Mouse (Mus musculus): ENCODE measurements around the gene Twf2. TPM values are rescaled to one million over a fixed set of nuclear protein-coding genes. Genes with fewer than 3 reads are reported as not detected.
A peak's percentile ranks its signal among the peaks of the same experiment; 100 is the strongest.

The Twf2 gene
- polyA plus RNA-seq, 1 experiment from 2014 or later: 51.5 TPM

GRCm38 (mm10) chr9:106233953-106234352, 31.0 kb downstream of the Twf2 start:
- no peaks in the 10 kb centered on the region; the same call in 1 of the 2 replicates for H3K4me1 ChIP-seq (replicated peaks)
- H3K4me2 ChIP-seq (replicated peaks): no peak overlapping the region
- no peaks in the 10 kb centered on the region for H3K27me3 ChIP-seq (replicated peaks)
- no peaks in the 10 kb centered on the region for H3K9me3 ChIP-seq
- WGBS: 78% methylated on average over 6 of the region's 6 CpGs
- ATAC-seq: no peak
- H3K9ac ChIP-seq: no peak overlapping the region
- no peak overlapping the region for H3K27ac ChIP-seq
- H3K36me3 ChIP-seq: peaks cover 47% of the 10 kb centered on the region
- H3K4me3 ChIP-seq (replicated peaks): no peak overlapping the region

GRCm38 (mm10) chr9:106235194-106235830, 32.4 kb downstream of the Twf2 start:
- H3K4me1 ChIP-seq (replicated peaks): no peaks in the 10 kb centered on the region; the same call in 1 of the 2 replicates
- H3K27me3 ChIP-seq (replicated peaks): no peaks in the 10 kb centered on the region
- H3K9me3 ChIP-seq: no peaks in the 10 kb centered on the region
- 87% methylated on average over 23 of the region's 23 CpGs for WGBS
- H3K27ac ChIP-seq: no peak overlapping the region
- no peak overlapping the region for H3K4me3 ChIP-seq (replicated peaks)
- H3K36me3 ChIP-seq: peaks cover 52% of the 10 kb centered on the region
- no peak overlapping the region for H3K9ac ChIP-seq
- no peak for ATAC-seq
- no peak overlapping the region for H3K4me2 ChIP-seq (replicated peaks)

DNA sequence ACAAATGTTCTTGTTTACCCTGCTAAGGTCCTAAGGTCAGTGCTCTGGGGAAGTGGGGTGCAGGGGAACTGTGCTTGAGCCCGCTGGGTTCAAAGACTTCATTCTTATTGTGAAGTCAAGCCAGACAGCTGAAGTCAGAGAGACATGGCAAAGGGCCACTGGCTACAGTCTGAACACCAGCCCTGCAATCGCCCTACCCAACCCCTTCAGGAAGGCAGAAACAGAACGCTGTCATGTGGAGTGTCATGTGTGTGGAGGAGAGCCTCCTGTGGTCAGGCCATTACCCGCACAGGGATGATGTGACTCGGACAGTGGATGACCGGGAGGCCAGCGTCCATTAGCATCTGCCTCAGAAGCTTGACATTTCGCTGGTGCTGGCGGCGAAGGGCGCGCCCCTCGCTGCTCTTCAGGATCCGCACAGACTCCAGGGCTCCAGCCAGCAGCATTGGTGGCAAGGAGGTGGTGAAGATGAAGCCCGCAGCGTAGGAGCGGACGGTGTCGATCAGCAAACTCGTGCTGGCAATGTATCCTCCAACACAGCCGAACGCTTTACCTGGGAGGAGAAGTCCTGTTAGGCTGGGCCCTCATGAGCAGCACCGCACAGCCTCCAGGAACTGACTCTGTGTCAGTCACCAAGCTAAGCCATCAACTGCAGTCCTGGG, 33.4 kb downstream of the Twf2 start:
- Histone ChIP-seq H3K9ac (no peak overlapping the region), H3K9me3 (no peaks in the 10 kb centered on the region), H3K4me3 (replicated peaks) (no peak overlapping the region), H3K4me2 (replicated peaks) (no peak overlapping the region), H3K36me3 (peaks cover 59% of the 10 kb centered on the region), H3K4me1 (replicated peaks) (no peaks in the 10 kb centered on the region; the same call in 1 of the 2 replicates), H3K27me3 (replicated peaks) (no peaks in the 10 kb centered on the region), H3K27ac (no peak overlapping the region)
- no peak for ATAC-seq
- 95% methylated on average over 23 of the region's 23 CpGs for WGBS

GRCm38 (mm10) chr9:106236818-106237211, 33.9 kb downstream of the Twf2 start:
- Histone ChIP-seq H3K4me2 (replicated peaks) (no peak overlapping the region), H3K9ac (no peak overlapping the region), H3K4me1 (replicated peaks) (no peaks in the 10 kb centered on the region; the same call in 1 of the 2 replicates), H3K27me3 (replicated peaks) (no peaks in the 10 kb centered on the region), H3K4me3 (replicated peaks) (no peak overlapping the region), H3K9me3 (no peaks in the 10 kb centered on the region), H3K27ac (no peak overlapping the region), H3K36me3 (peaks cover 64% of the 10 kb centered on the region)
- no peak for ATAC-seq
- WGBS: 80% methylated on average over 3 of the region's 3 CpGs

DNA sequence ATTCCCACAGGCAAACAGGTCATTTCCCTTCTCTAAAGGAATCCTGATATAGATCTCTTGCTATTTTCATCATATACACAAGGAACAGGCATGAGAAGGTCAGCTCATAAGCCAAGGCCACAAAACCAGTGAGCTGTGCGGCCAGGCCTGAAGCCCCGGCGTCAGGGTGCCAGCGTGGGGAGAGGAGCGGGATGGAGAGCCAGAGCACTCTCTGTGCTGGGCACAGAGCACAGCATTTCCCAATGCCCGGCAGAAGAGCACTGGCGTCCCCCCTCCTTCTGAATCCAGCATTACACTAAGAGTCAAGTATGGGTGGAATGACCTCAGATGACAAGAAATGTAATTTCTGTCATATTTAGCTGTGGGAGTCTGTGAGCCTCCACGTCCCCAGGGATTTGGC, 34.5 kb downstream of the Twf2 start:
- no peak overlapping the region for H3K4me3 ChIP-seq (replicated peaks)
- no peaks in the 10 kb centered on the region; the same call in 1 of the 2 replicates for H3K4me1 ChIP-seq (replicated peaks)
- no peak for ATAC-seq
- no peaks in the 10 kb centered on the region for H3K9me3 ChIP-seq
- no peaks in the 10 kb centered on the region for H3K27me3 ChIP-seq (replicated peaks)
- WGBS: 87% methylated on average over 8 of the region's 8 CpGs
- no peak overlapping the region for H3K27ac ChIP-seq
- H3K36me3 ChIP-seq: peaks cover 64% of the 10 kb centered on the region
- H3K4me2 ChIP-seq (replicated peaks): no peak overlapping the region
- H3K9ac ChIP-seq: no peak overlapping the region

- Histone ChIP-seq H3K27me3 (replicated peaks) (no peaks in the 10 kb centered on the region), H3K36me3 (peaks cover 59% of the 10 kb centered on the region), H3K4me1 (replicated peaks) (no peaks in the 10 kb centered on the region; the same call in 1 of the 2 replicates), H3K4me2 (replicated peaks) (no peak overlapping the region), H3K9ac (no peak overlapping the region), H3K4me3 (replicated peaks) (no peak overlapping the region), H3K27ac (no peak overlapping the region), H3K9me3 (no peaks in the 10 kb centered on the region)
- WGBS: 96% methylated on average over 10 of the region's 10 CpGs
- ATAC-seq: no peak
Observed at GRCm38 (mm10) chr9:106237878-106238277, 35.0 kb downstream of the Twf2 start.

- WGBS: 89% methylated on average over 10 of the region's 10 CpGs
- H3K27me3 ChIP-seq (replicated peaks): no peaks in the 10 kb centered on the region
- no peaks in the 10 kb centered on the region for H3K9me3 ChIP-seq
- H3K4me1 ChIP-seq (replicated peaks): peaks cover 5% of the 10 kb centered on the region
- H3K9ac ChIP-seq: no peak overlapping the region
- no peak overlapping the region for H3K4me2 ChIP-seq (replicated peaks)
- no peak for ATAC-seq
- H3K4me3 ChIP-seq (replicated peaks): no peak overlapping the region
- H3K36me3 ChIP-seq: peaks cover 34% of the 10 kb centered on the region
- H3K27ac ChIP-seq: no peak overlapping the region
Observed at GRCm38 (mm10) chr9:106241541-106242164, 38.7 kb downstream of the Twf2 start.

DNA sequence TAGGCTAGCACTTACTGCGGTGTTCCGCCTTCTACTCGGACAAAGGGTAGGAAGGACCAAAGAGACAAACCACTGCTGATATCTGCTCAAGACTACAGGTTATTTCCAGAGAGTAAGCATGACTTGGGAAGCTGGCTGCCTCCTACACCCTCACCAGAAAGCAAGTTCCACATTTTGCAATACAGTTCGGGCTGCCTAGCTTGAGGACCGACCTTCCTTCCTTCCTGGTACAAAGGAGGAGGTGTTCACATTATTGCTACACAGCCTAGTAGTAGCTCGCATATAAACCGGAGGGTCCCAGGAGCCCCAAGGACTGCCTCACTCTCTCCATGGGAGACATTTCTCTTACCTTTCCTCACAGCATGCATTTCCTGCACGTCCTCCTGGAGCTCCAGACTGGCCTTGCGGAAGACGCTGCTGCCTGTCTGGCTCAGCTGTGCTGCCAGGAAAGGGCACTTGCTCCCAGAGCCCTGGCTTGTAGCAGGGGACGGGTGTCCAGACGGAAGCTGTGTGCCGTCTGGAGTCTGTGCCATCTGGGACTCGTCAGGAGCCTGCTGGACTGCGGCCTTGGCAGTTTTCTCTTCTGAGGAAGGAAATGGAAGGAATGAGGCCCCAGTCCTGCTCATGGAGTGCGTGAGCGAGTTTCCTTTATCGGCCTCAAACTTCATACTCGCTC, 40.0 kb downstream of the Twf2 start:
- WGBS: 49% methylated on average over 19 of the region's 19 CpGs
- H3K4me3 ChIP-seq (replicated peaks): no peak overlapping the region
- H3K36me3 ChIP-seq: peaks cover 27% of the 10 kb centered on the region
- H3K9ac ChIP-seq: no peak overlapping the region
- no peaks in the 10 kb centered on the region for H3K9me3 ChIP-seq
- H3K27me3 ChIP-seq (replicated peaks): no peaks in the 10 kb centered on the region
- ATAC-seq: no peak
- peaks cover 7% of the 10 kb centered on the region for H3K4me1 ChIP-seq (replicated peaks)
- peak overlapping the region; percentile 34 for H3K27ac ChIP-seq
- H3K4me2 ChIP-seq (replicated peaks): peak overlapping the region; percentile 9; the same call in 1 of the 2 replicates

GRCm38 (mm10) chr9:106249550-106249949, 46.6 kb downstream of the Twf2 start:
- Histone ChIP-seq H3K27me3 (replicated peaks) (no peaks in the 10 kb centered on the region), H3K4me2 (replicated peaks) (peak overlapping the region; percentile 34), H3K36me3 (no peaks in the 10 kb centered on the region), H3K4me3 (replicated peaks) (no peak overlapping the region), H3K9me3 (no peaks in the 10 kb centered on the region), H3K9ac (no peak overlapping the region), H3K4me1 (replicated peaks) (peaks cover 38% of the 10 kb centered on the region), H3K27ac (peak overlapping the region; percentile 74)
- WGBS: 63% methylated on average over 11 of the region's 11 CpGs
- peak; percentile 55 for ATAC-seq

DNA sequence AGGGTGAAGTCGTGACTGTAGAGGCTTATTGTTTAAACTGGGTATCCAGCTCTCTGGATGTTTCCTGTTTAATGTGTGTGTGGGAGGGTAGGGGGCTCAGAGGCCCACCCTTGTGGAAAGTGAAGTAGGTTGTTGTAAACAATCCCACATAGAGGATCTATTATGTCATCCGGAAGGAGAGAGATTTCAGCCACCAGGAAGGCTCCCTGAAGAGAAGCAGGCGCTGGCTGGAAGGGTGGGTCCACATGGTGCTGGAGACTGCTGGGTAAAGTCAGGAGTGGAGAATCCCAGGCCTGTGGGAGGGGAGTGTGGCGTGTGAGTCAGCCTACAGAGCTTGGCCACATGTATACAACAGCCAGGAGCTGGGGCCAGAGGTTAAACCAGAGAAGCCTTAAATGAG, 47.3 kb downstream of the Twf2 start:
- no peaks in the 10 kb centered on the region for H3K9me3 ChIP-seq
- H3K4me2 ChIP-seq (replicated peaks): peak overlapping the region; percentile 34
- H3K9ac ChIP-seq: no peak overlapping the region
- H3K36me3 ChIP-seq: no peaks in the 10 kb centered on the region
- H3K27me3 ChIP-seq (replicated peaks): no peaks in the 10 kb centered on the region
- H3K4me1 ChIP-seq (replicated peaks): peaks cover 38% of the 10 kb centered on the region
- H3K27ac ChIP-seq: peak overlapping the region; percentile 74
- H3K4me3 ChIP-seq (replicated peaks): no peak overlapping the region
- WGBS: 17% methylated on average over 4 of the region's 4 CpGs
- ATAC-seq: peak; percentile 70

GRCm38 (mm10) chr9:106251066-106251465, 48.2 kb downstream of the Twf2 start:
- WGBS: 51% methylated on average over 8 of the region's 8 CpGs
- ATAC-seq: no peak
- no peaks in the 10 kb centered on the region for H3K27me3 ChIP-seq (replicated peaks)
- no peak overlapping the region for H3K9ac ChIP-seq
- H3K9me3 ChIP-seq: no peaks in the 10 kb centered on the region
- no peaks in the 10 kb centered on the region for H3K36me3 ChIP-seq
- H3K4me2 ChIP-seq (replicated peaks): no peak overlapping the region
- peak overlapping the region; percentile 74; the same call in 1 of the 2 replicates for H3K27ac ChIP-seq
- H3K4me1 ChIP-seq (replicated peaks): peaks cover 38% of the 10 kb centered on the region
- no peak overlapping the region for H3K4me3 ChIP-seq (replicated peaks)

DNA sequence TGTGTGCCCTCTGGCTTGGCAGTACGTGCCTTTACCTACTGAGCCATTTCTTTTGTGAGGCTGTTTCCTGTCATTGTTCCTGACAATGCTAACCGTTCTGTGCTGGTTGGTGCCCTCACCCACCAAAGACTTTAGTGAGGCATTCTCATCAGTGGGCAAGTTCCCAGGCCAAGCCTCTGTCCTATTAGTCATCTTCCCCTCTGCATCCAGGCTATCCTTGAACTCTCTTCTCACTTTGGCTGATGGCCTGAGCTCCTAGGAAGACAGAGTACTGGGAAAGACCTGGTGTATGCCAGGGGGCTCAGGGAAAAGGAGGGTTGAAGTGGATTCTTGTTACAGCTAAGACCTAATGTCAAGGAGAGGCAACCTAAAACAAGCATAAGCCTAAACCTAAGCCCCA, 51.1 kb downstream of the Twf2 start:
- no peaks in the 10 kb centered on the region for H3K27me3 ChIP-seq (replicated peaks)
- peaks cover 26% of the 10 kb centered on the region for H3K4me1 ChIP-seq (replicated peaks)
- H3K4me3 ChIP-seq (replicated peaks): no peak overlapping the region
- no peak for ATAC-seq
- no peaks in the 10 kb centered on the region for H3K36me3 ChIP-seq
- H3K9me3 ChIP-seq: no peaks in the 10 kb centered on the region
- no peak overlapping the region for H3K9ac ChIP-seq
- 88% methylated on average over 2 of the region's 2 CpGs for WGBS
- H3K4me2 ChIP-seq (replicated peaks): no peak overlapping the region
- H3K27ac ChIP-seq: no peak overlapping the region
